ENCODE assay signal across 21 mouse cellular contexts in genomic region chr4:81309473-81310167, GRCm38 (mm10).
DNase-seq lines count a peak whose midpoint lies in the region; ATAC-seq and TF ChIP-seq lines count a peak whose summit lies in the region.
"Had no signal": no experiment of that assay in that cellular context is flagged by ENCODE, and none has a peak within 500 bp of the region (broad histone marks: within the 10 kb centered on the region; RNA-seq: fewer than 3 reads in every experiment).

No protein-coding gene starts in this region.

- 0 out of 2 replicates have a peak overlapping the region, but pooled peaks have one; percentile 29 for H3K27ac ChIP-seq in heart, embryonic 16.5 days (ENCODE audit: low read length)
- peak overlapping the region; percentile 42; the same call in 1 of the 2 replicates for H3K27ac ChIP-seq in lung, embryonic 14.5 days (ENCODE audit: low read depth)
- peak overlapping the region; percentile 75 for H3K27ac ChIP-seq in embryonic fibroblast, embryonic 13.5 days (ENCODE audit: insufficient read depth, low read length)
- H3K27ac ChIP-seq: embryonic facial prominence, embryonic 12.5 days; forebrain, embryonic 12.5 days; hindbrain, embryonic 13.5 days; liver, embryonic 15.5 days; midbrain, embryonic 13.5 days; neural tube, embryonic 15.5 days had no signal

- TF ChIP-seq CTCF in lung, embryonic 14.5 days (IDR thresholded peaks at IDR 0.05; ENCODE audit: low read depth), result no peak
- TF ChIP-seq CTCF in embryonic fibroblast, embryonic 13.5 days (IDR thresholded peaks at IDR 0.05; ENCODE audit: borderline replicate concordance, insufficient read depth, low read length), result no peak

- no peaks in the 10 kb centered on the region for H3K9me3 ChIP-seq in heart, embryonic 16.5 days (replicated peaks; ENCODE audit: control insufficient read depth, low read length)
- no peaks in the 10 kb centered on the region for H3K9me3 ChIP-seq in lung, embryonic 14.5 days (ENCODE audit: low read depth, low read length)
- H3K9me3 ChIP-seq: embryonic facial prominence, embryonic 12.5 days; forebrain, embryonic 12.5 days; hindbrain, embryonic 13.5 days; liver, embryonic 15.5 days; midbrain, embryonic 13.5 days; neural tube, embryonic 15.5 days had no signal

- no peak for ATAC-seq in heart, embryonic 16.5 days (replicated peaks; ENCODE audit: extremely low read depth, insufficient read depth, low FRiP score)
- ATAC-seq in lung, embryonic 14.5 days (ENCODE audit: insufficient read depth), result peak; percentile 44; the same call in 1 of the 2 replicates
- ATAC-seq: intestine, postnatal 0 days; midbrain, embryonic 13.5 days had no signal

- no peak for TF ChIP-seq POLR2A in embryonic fibroblast, embryonic 13.5 days (IDR thresholded peaks at IDR 0.05; ENCODE audit: low read depth, low read length)

- 64% methylated on average over 12 of the region's 12 CpGs for WGBS in heart, embryonic 16.5 days
- WGBS in lung, embryonic 14.5 days, result 64% methylated on average over 12 of the region's 12 CpGs

- no peak overlapping the region for H3K4me3 ChIP-seq in heart, embryonic 16.5 days (ENCODE audit: low read length)
- no peak overlapping the region for H3K4me3 ChIP-seq in lung, embryonic 14.5 days (ENCODE audit: low read depth, low read length)
- H3K4me3 ChIP-seq in embryonic fibroblast, embryonic 13.5 days (ENCODE audit: insufficient read depth, low read length), result no peak overlapping the region
- H3K4me3 ChIP-seq: embryonic facial prominence, embryonic 12.5 days; forebrain, embryonic 12.5 days; hindbrain, embryonic 13.5 days; liver, embryonic 15.5 days; midbrain, embryonic 13.5 days; neural tube, embryonic 15.5 days had no signal

- H3K27me3 ChIP-seq in heart, embryonic 16.5 days (ENCODE audit: control insufficient read depth, insufficient read depth, low read length), result no peaks in the 10 kb centered on the region
- H3K27me3 ChIP-seq in lung, embryonic 14.5 days (ENCODE audit: insufficient read depth, low read length), result no peaks in the 10 kb centered on the region
- H3K27me3 ChIP-seq: embryonic facial prominence, embryonic 12.5 days; forebrain, embryonic 12.5 days; hindbrain, embryonic 13.5 days; liver, embryonic 15.5 days; midbrain, embryonic 13.5 days; neural tube, embryonic 15.5 days had no signal

- H3K4me2 ChIP-seq in heart, embryonic 16.5 days (ENCODE audit: low read depth, low read length), result no peak overlapping the region
- no peak overlapping the region for H3K4me2 ChIP-seq in lung, embryonic 14.5 days
- H3K4me2 ChIP-seq: embryonic facial prominence, embryonic 12.5 days; forebrain, embryonic 12.5 days; hindbrain, embryonic 13.5 days; liver, embryonic 15.5 days; midbrain, embryonic 13.5 days; neural tube, embryonic 15.5 days had no signal

- peaks cover 10% of the 10 kb centered on the region; the same call in 1 of the 2 replicates for H3K36me3 ChIP-seq in heart, embryonic 16.5 days (ENCODE audit: control insufficient read depth, insufficient read depth)
- peaks cover 28% of the 10 kb centered on the region for H3K36me3 ChIP-seq in lung, embryonic 14.5 days (ENCODE audit: insufficient read depth)
- H3K36me3 ChIP-seq: liver, embryonic 15.5 days; neural tube, embryonic 15.5 days had no signal

- DNase-seq in heart, postnatal 4 days, result no peak
- peak; percentile 50 for DNase-seq in lung, embryonic 14.5 days
- DNase-seq in lung, postnatal 4 days, result no peak
- DNase-seq in NIH3T3 (ENCODE audit: low read depth), result peak; percentile 88
- DNase-seq in spleen, postnatal 14 days (ENCODE audit: low spot score in 2 of 2), result no peak
- DNase-seq in urinary bladder, postnatal 4 days (ENCODE audit: low spot score in 2 of 2), result no peak
- DNase-seq: adrenal gland, postnatal 25 days; cerebellum, adult 2 months; layer of hippocampus, postnatal 36 days; left cerebral cortex, postnatal 4 days; right cerebral cortex, postnatal 25 days; thymus, postnatal 25 days had no signal

- peaks cover under 1% of the 10 kb centered on the region; the same call in 1 of the 2 replicates for H3K4me1 ChIP-seq in heart, embryonic 16.5 days (ENCODE audit: control insufficient read depth, insufficient read depth, low read length)
- no peaks in the 10 kb centered on the region for H3K4me1 ChIP-seq in lung, embryonic 14.5 days (ENCODE audit: insufficient read depth)
- peaks cover 10% of the 10 kb centered on the region; the same call in 1 of the 2 replicates for H3K4me1 ChIP-seq in embryonic fibroblast, embryonic 13.5 days (ENCODE audit: control insufficient read depth, insufficient read depth, low read length)
- H3K4me1 ChIP-seq: embryonic facial prominence, embryonic 12.5 days; forebrain, embryonic 12.5 days; hindbrain, embryonic 13.5 days; liver, embryonic 15.5 days; midbrain, embryonic 13.5 days; neural tube, embryonic 15.5 days had no signal

- no peak overlapping the region for H3K9ac ChIP-seq in heart, embryonic 16.5 days (ENCODE audit: low read length)
- no peak overlapping the region for H3K9ac ChIP-seq in lung, embryonic 14.5 days
- H3K9ac ChIP-seq: embryonic facial prominence, embryonic 12.5 days; forebrain, embryonic 12.5 days; hindbrain, embryonic 13.5 days; liver, embryonic 15.5 days; midbrain, embryonic 13.5 days; neural tube, embryonic 15.5 days had no signal

Comparison
In these comparisons a context has a peak if more than half of its experiments do, and no peak if none do; other contexts are left out.
1. DNase-seq: peak in lung, embryonic 14.5 days (single experiment) and NIH3T3 (single experiment); none in heart, postnatal 4 days (single experiment), lung, postnatal 4 days (0 of 2), spleen, postnatal 14 days (0 of 2) and urinary bladder, postnatal 4 days (0 of 2).
2. Peak in every context shown above with its lines, with median percentiles within 50 percentile points of each other: H3K27ac ChIP-seq.